Mouse (Mus musculus) heart, embryonic 10.5 days (tissue): ENCODE measurements around the gene Cym. TPM values are rescaled to one million over a fixed set of nuclear protein-coding genes. Genes with fewer than 3 reads are reported as not detected.

Experiments
- DNase-seq: peaks from one replicate; pipeline ENCODE4 v3.0.0-alpha.2; 2017; ENCODE audit warnings: low spot score
- H3K27ac ChIP-seq: fragments of 300-500 bp; sonication (generic); 2 replicates; pipeline ENCODE4 v1.5.1; 2016; ENCODE audit warnings: mild to moderate bottlenecking
- H3K27me3 ChIP-seq: fragments of 300-500 bp; sonication (generic); 2 replicates; pipeline ENCODE4 v1.6.1; 2016; ENCODE audit warnings: mild to moderate bottlenecking; ENCODE audit not compliant: poor library complexity, insufficient read depth, severe bottlenecking
- H3K36me3 ChIP-seq: fragments of 300-500 bp; sonication (generic); 2 replicates; pipeline ENCODE4 v1.6.1; 2016; ENCODE audit warnings: mild to moderate bottlenecking, moderate library complexity
- H3K4me1 ChIP-seq: fragments of 300-500 bp; sonication (generic); 2 replicates; pipeline ENCODE4 v1.6.1; 2016; ENCODE audit warnings: mild to moderate bottlenecking
- H3K4me3 ChIP-seq: fragments of 300-500 bp; sonication (generic); 2 replicates; pipeline ENCODE4 v1.5.1; 2016; ENCODE audit warnings: mild to moderate bottlenecking, moderate library complexity
- H3K9me3 ChIP-seq: fragments of 300-500 bp; sonication (generic); 2 replicates; pipeline ENCODE4 v1.6.1; 2016; ENCODE audit warnings: mild to moderate bottlenecking, moderate library complexity
- WGBS: fragments of 180-500 bp; shearing (Covaris S2); methylation state at CpG from one replicate; pipeline ENCODE4 v1.1.7; 2016; 5-methylcytosine and 5-hydroxymethylcytosine counted together
- polyA plus RNA-seq: library from polyadenylated mRNA; unstranded; fragments of >200 nt; fragmentation: Nextera tagmentation; extraction: Ambion mirVana; gene quantifications from 2 replicates; pipeline ENCODE4 v1.2.1, GENCODE M21; 2016

Cym gene
- polyA plus RNA-seq, 1 experiment from 2014 or later = not detected

GRCm38 (mm10) chr3:107216400-107217100 lies 5.0 kb downstream of the Cym start:
- Histone ChIP-seq H3K4me1 (no peaks in the 10 kb centered on the region), H3K4me3 (no peak overlapping the region), H3K27me3 (peaks cover 14% of the 10 kb centered on the region; the same call in 1 of the 2 replicates), H3K36me3 (no peaks in the 10 kb centered on the region), H3K9me3 (no peaks in the 10 kb centered on the region), H3K27ac (no peak overlapping the region)
- 70% methylated on average over 8 of the region's 8 CpGs for WGBS
- no peak for DNase-seq

- H3K27ac ChIP-seq = no peak overlapping the region
- WGBS = 72% methylated on average over 5 of the region's 5 CpGs
- no peak for DNase-seq
- H3K36me3 ChIP-seq = no peaks in the 10 kb centered on the region
- H3K4me1 ChIP-seq = no peaks in the 10 kb centered on the region
- H3K9me3 ChIP-seq = no peaks in the 10 kb centered on the region
- H3K27me3 ChIP-seq = peaks cover 14% of the 10 kb centered on the region; the same call in 1 of the 2 replicates
- H3K4me3 ChIP-seq = no peak overlapping the region
Measured at GRCm38 (mm10) chr3:107214606-107215005, 6.9 kb downstream of the Cym start.

GRCm38 (mm10) chr3:107207625-107208253 lies 13.8 kb downstream of the Cym start:
- 59% methylated on average over 7 of the region's 7 CpGs for WGBS
- no peak overlapping the region for H3K4me3 ChIP-seq
- DNase-seq = no peak
- H3K27ac ChIP-seq = no peak overlapping the region
- no peaks in the 10 kb centered on the region; the same call in 1 of the 2 replicates for H3K27me3 ChIP-seq
- no peaks in the 10 kb centered on the region for H3K9me3 ChIP-seq
- peaks cover 16% of the 10 kb centered on the region; the same call in 1 of the 2 replicates for H3K4me1 ChIP-seq
- no peaks in the 10 kb centered on the region for H3K36me3 ChIP-seq

GRCm38 (mm10) chr3:107206490-107207150 lies 14.9 kb downstream of the Cym start:
- peaks cover 16% of the 10 kb centered on the region; the same call in 1 of the 2 replicates for H3K4me1 ChIP-seq
- 55% methylated on average over 4 of the region's 4 CpGs for WGBS
- H3K27me3 ChIP-seq = no peaks in the 10 kb centered on the region; the same call in 1 of the 2 replicates
- no peak for DNase-seq
- H3K36me3 ChIP-seq = no peaks in the 10 kb centered on the region
- H3K27ac ChIP-seq = no peak overlapping the region
- H3K4me3 ChIP-seq = no peak overlapping the region
- H3K9me3 ChIP-seq = no peaks in the 10 kb centered on the region

GRCm38 (mm10) chr3:107205994-107206393 lies 15.5 kb downstream of the Cym start:
- 11% methylated on average over 4 of the region's 4 CpGs for whole genome bisulfite sequencing

GRCm38 (mm10) chr3:107205170-107205569 lies 16.4 kb downstream of the Cym start:
- Histone ChIP-seq H3K27me3 (no peaks in the 10 kb centered on the region; the same call in 1 of the 2 replicates), H3K27ac (no peak overlapping the region), H3K4me3 (no peak overlapping the region), H3K36me3 (no peaks in the 10 kb centered on the region), H3K9me3 (no peaks in the 10 kb centered on the region), H3K4me1 (peaks cover 18% of the 10 kb centered on the region; the same call in 1 of the 2 replicates)
- DNase-seq = no peak

More at GRCm38 (mm10) chr3:107205994-107206393, 15.5 kb downstream of the Cym start:
- H3K27ac ChIP-seq = no peak overlapping the region
- peaks cover 18% of the 10 kb centered on the region; the same call in 1 of the 2 replicates for H3K4me1 ChIP-seq
- no peaks in the 10 kb centered on the region; the same call in 1 of the 2 replicates for H3K27me3 ChIP-seq
- H3K36me3 ChIP-seq = no peaks in the 10 kb centered on the region
- no peak for DNase-seq
- no peak overlapping the region for H3K4me3 ChIP-seq
- H3K9me3 ChIP-seq = no peaks in the 10 kb centered on the region

- WGBS = 82% methylated on average over 3 of the region's 3 CpGs
- H3K27ac ChIP-seq = no peak overlapping the region
- no peak overlapping the region for H3K4me3 ChIP-seq
- H3K9me3 ChIP-seq = no peaks in the 10 kb centered on the region
- DNase-seq = no peak
- peaks cover 18% of the 10 kb centered on the region; the same call in 1 of the 2 replicates for H3K4me1 ChIP-seq
- H3K36me3 ChIP-seq = no peaks in the 10 kb centered on the region
- no peaks in the 10 kb centered on the region; the same call in 1 of the 2 replicates for H3K27me3 ChIP-seq
Measured at GRCm38 (mm10) chr3:107204413-107204812, 17.1 kb downstream of the Cym start.

GRCm38 (mm10) chr3:107201310-107202180 lies 20.0 kb downstream of the Cym start:
- no peaks in the 10 kb centered on the region; the same call in 1 of the 2 replicates for H3K27me3 ChIP-seq
- no peaks in the 10 kb centered on the region for H3K36me3 ChIP-seq
- DNase-seq = no peak
- 44% methylated on average over 9 of the region's 9 CpGs for WGBS
- no peak overlapping the region for H3K4me3 ChIP-seq
- 0 out of 2 replicates have a peak, but pooled peaks cover 6% of the 10 kb centered on the region for H3K4me1 ChIP-seq
- H3K27ac ChIP-seq = no peak overlapping the region
- H3K9me3 ChIP-seq = no peaks in the 10 kb centered on the region

- Histone ChIP-seq H3K27ac (no peak overlapping the region), H3K9me3 (no peaks in the 10 kb centered on the region), H3K4me1 (no peaks in the 10 kb centered on the region), H3K36me3 (no peaks in the 10 kb centered on the region), H3K4me3 (no peak overlapping the region), H3K27me3 (0 out of 2 replicates have a peak, but pooled peaks cover 18% of the 10 kb centered on the region)
- WGBS = 36% methylated on average over 6 of the region's 6 CpGs
- DNase-seq = peak; percentile 77
Measured at GRCm38 (mm10) chr3:107188226-107188899, 33.2 kb downstream of the Cym start.

- 73% methylated on average over 4 of the region's 4 CpGs for WGBS
- Histone ChIP-seq H3K4me3 (no peak overlapping the region), H3K4me1 (no peaks in the 10 kb centered on the region), H3K27me3 (0 out of 2 replicates have a peak, but pooled peaks cover 18% of the 10 kb centered on the region), H3K36me3 (no peaks in the 10 kb centered on the region), H3K27ac (no peak overlapping the region), H3K9me3 (no peaks in the 10 kb centered on the region)
- no peak for DNase-seq
Measured at GRCm38 (mm10) chr3:107187022-107187421, 34.5 kb downstream of the Cym start.

GRCm38 (mm10) chr3:107185597-107185996 lies 35.9 kb downstream of the Cym start:
- H3K4me1 ChIP-seq = no peaks in the 10 kb centered on the region
- WGBS = 70% methylated on average over 3 of the region's 3 CpGs
- H3K36me3 ChIP-seq = no peaks in the 10 kb centered on the region
- no peak for DNase-seq
- no peaks in the 10 kb centered on the region for H3K9me3 ChIP-seq
- H3K4me3 ChIP-seq = no peak overlapping the region
- 0 out of 2 replicates have a peak, but pooled peaks cover 14% of the 10 kb centered on the region for H3K27me3 ChIP-seq
- H3K27ac ChIP-seq = no peak overlapping the region

- 0 out of 2 replicates have a peak, but pooled peaks cover 3% of the 10 kb centered on the region for H3K27me3 ChIP-seq
- H3K4me3 ChIP-seq = no peak overlapping the region
- H3K4me1 ChIP-seq = no peaks in the 10 kb centered on the region
- no peaks in the 10 kb centered on the region for H3K36me3 ChIP-seq
- H3K27ac ChIP-seq = no peak overlapping the region
- no peaks in the 10 kb centered on the region for H3K9me3 ChIP-seq
- no peak for DNase-seq
- 81% methylated on average over 3 of the region's 3 CpGs for WGBS
Measured at GRCm38 (mm10) chr3:107183178-107183577, 38.4 kb downstream of the Cym start.
